ENCODE assay signal across 30 mouse cellular contexts in the genomic region with DNA sequence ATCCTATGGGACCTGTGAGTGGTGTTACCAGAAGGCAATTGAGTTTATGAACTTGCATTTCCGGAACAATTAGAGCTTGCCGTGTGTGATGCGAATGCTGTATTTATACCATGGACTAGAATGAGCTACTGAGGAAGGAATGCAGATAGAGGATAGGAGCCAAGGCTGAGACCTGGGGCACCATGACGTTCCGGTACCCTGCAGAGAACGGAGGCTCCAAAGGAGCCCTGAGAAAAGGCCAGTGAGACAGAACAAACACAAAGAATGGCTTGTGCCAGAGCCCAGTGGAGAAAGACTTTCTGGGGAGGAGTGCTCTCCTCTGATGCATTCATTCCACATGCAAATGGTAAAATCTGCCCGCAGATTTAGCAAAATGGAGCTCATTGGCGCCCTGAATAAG.
"Had no signal": no experiment of that assay in that cellular context is flagged by ENCODE, and none has a peak within 500 bp of the region (broad histone marks: within the 10 kb centered on the region; RNA-seq: fewer than 3 reads in every experiment).

No protein-coding gene starts in this region.

- H3K4me3 ChIP-seq: heart, embryonic 12.5 days; heart, embryonic 13.5 days; heart, embryonic 15.5 days; hindbrain, embryonic 10.5 days; hindbrain, embryonic 12.5 days; hindbrain, embryonic 13.5 days; hindbrain, embryonic 15.5 days; intestine, embryonic 15.5 days; kidney, embryonic 15.5 days; layer of hippocampus, adult 2 months; left cerebral cortex, adult 2 months had no signal

- H3K27ac ChIP-seq: heart, embryonic 13.5 days; heart, embryonic 15.5 days; hindbrain, embryonic 10.5 days; hindbrain, embryonic 12.5 days; hindbrain, embryonic 13.5 days; hindbrain, embryonic 14.5 days; hindbrain, embryonic 15.5 days; hindbrain, postnatal 0 days; intestine, embryonic 15.5 days; kidney, embryonic 15.5 days; kidney, postnatal 0 days; layer of hippocampus, adult 2 months; left cerebral cortex, adult 2 months had no signal

- DNase-seq: heart, postnatal 10 days; heart, postnatal 14 days; heart, postnatal 36 days; heart, postnatal 4 days; kidney, adult 11 months; kidney, adult 18-20 months; kidney, adult 2 months; kidney, adult 8-10 months; kidney, adult 9 months; kidney, postnatal 10 days; kidney, postnatal 14 days; kidney, postnatal 25 days; kidney, postnatal 36 days; kidney, postnatal 4 days; layer of hippocampus, postnatal 36 days had no signal

- H3K9ac ChIP-seq: heart, embryonic 12.5 days; heart, embryonic 13.5 days; heart, embryonic 15.5 days; hindbrain, embryonic 12.5 days; hindbrain, embryonic 13.5 days; hindbrain, embryonic 14.5 days; hindbrain, embryonic 15.5 days; intestine, embryonic 15.5 days; kidney, embryonic 15.5 days had no signal

- H3K27me3 ChIP-seq: heart, embryonic 12.5 days; heart, embryonic 13.5 days; heart, embryonic 15.5 days; hindbrain, embryonic 15.5 days; intestine, embryonic 15.5 days; kidney, embryonic 15.5 days had no signal

- H3K36me3 ChIP-seq: heart, embryonic 12.5 days; heart, embryonic 13.5 days; heart, embryonic 15.5 days; hindbrain, embryonic 10.5 days; hindbrain, embryonic 12.5 days; hindbrain, embryonic 13.5 days; hindbrain, embryonic 15.5 days; intestine, embryonic 15.5 days; kidney, embryonic 15.5 days had no signal

- H3K4me1 ChIP-seq: heart, embryonic 12.5 days; heart, embryonic 13.5 days; heart, embryonic 15.5 days; hindbrain, embryonic 15.5 days; intestine, embryonic 15.5 days; kidney, embryonic 15.5 days had no signal

- H3K4me2 ChIP-seq: heart, embryonic 11.5 days; heart, embryonic 12.5 days; heart, embryonic 13.5 days; heart, embryonic 15.5 days; hindbrain, embryonic 12.5 days; hindbrain, embryonic 13.5 days; hindbrain, embryonic 14.5 days; hindbrain, embryonic 15.5 days; intestine, embryonic 15.5 days; kidney, embryonic 15.5 days had no signal

- H3K9me3 ChIP-seq: heart, embryonic 12.5 days; heart, embryonic 13.5 days; heart, embryonic 15.5 days; hindbrain, embryonic 10.5 days; hindbrain, embryonic 12.5 days; hindbrain, embryonic 13.5 days; hindbrain, embryonic 15.5 days; intestine, embryonic 15.5 days; kidney, embryonic 15.5 days had no signal
